ENCODE assay signal across 8 mouse cellular contexts in the genomic region with DNA sequence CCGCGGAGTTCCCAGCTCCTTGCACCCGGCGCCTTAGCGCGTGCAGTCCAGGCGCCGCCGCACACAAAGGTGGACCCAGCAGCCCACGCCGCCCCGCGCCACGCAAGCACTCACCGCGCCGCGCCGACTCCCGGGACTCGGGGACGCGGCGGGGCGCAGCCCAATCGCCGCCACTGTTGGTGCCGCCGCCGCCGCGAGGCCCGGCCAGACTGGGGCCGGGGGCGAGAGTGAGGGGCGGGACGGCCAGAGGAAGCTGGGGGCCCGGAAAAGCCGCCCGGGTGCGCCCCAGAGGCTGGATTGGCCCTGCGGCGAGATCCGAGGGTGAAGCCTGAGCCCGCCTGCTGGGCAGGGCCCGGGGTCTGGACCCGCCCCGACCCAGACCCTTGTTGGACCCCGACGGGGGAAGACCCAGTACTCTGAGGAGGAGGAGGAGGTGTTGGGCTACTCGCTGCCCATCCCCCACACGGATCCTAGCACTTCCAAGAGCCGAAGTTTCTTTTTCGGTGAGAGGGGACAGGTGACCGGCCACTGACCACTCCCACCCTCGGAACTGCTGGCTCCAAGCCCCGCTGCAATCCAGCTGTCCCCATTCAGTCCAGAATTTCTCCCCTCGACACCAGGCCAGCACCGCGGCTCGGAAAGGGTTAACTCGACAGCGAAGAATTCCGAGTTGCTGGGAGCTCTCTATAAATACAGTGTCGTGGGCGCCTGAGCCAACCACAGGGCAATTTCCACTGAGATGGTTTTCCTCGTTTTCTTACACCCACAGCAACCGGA. TPM values are rescaled to one million over a fixed set of nuclear protein-coding genes. Genes with fewer than 3 reads are reported as not detected.
DNase-seq lines count a peak whose midpoint lies in the region; ATAC-seq and TF ChIP-seq lines count a peak whose summit lies in the region.

A gene (minus strand): TSS at position 530 of the 777 bp plus-strand sequence.

- H3K27me3 ChIP-seq in Patski = no peaks in the 10 kb centered on the region
- no peaks in the 10 kb centered on the region for H3K27me3 ChIP-seq in forebrain, postnatal 0 days (ENCODE audit: insufficient read depth, low read length)
- H3K27me3 ChIP-seq in lung, embryonic 15.5 days = no peaks in the 10 kb centered on the region

- intact Hi-C loops in heart, postnatal 25 days (cut with DNase I) = no loop called here

- H3K4me2 ChIP-seq in forebrain, postnatal 0 days (ENCODE audit: low read depth) = peak within 1 kb of the TSS; percentile 90
- peak within 1 kb of the TSS; percentile 86 for H3K4me2 ChIP-seq in lung, embryonic 15.5 days

- TF ChIP-seq CTCF in Patski (IDR thresholded peaks at IDR 0.05) = no peak
- no peak for TF ChIP-seq CTCF in forebrain, postnatal 0 days (IDR thresholded peaks at IDR 0.05; ENCODE audit: low read depth)

- H3K4me1 ChIP-seq in forebrain, postnatal 0 days (ENCODE audit: insufficient read depth) = peaks cover 20% of the 10 kb centered on the region; the same call in 1 of the 2 replicates
- H3K4me1 ChIP-seq in lung, embryonic 15.5 days = peaks cover 37% of the 10 kb centered on the region

- H3K9me3 ChIP-seq in forebrain, postnatal 0 days (ENCODE audit: low read length) = no peaks in the 10 kb centered on the region
- H3K9me3 ChIP-seq in lung, embryonic 15.5 days = no peaks in the 10 kb centered on the region

- peak within 1 kb of the TSS; percentile 98 for H3K9ac ChIP-seq in forebrain, postnatal 0 days
- peak within 1 kb of the TSS; percentile 87 for H3K9ac ChIP-seq in lung, embryonic 15.5 days

- POLR2A ChIA-PET in Patski (lab: Charles Lee) = interaction anchor here (0.7 to 2.7 kb wide), 6 partner anchors 10 to 92 kb away, joined by 3 to 11 read pairs (median 4); no protein-coding TSS in a partner anchor

- under 1% methylated on average over 68 of the region's 68 CpGs for WGBS in forebrain, postnatal 0 days
- WGBS in lung, embryonic 15.5 days = under 1% methylated on average over 67 of the region's 68 CpGs

- no peaks in the 10 kb centered on the region for H3K36me3 ChIP-seq in forebrain, postnatal 0 days (ENCODE audit: insufficient read depth)
- no peaks in the 10 kb centered on the region for H3K36me3 ChIP-seq in lung, embryonic 15.5 days

- peak; percentile 49 for ATAC-seq in Patski
- peak; percentile 81 for ATAC-seq in forebrain, postnatal 0 days
- ATAC-seq in lung, embryonic 15.5 days (ENCODE audit: borderline replicate concordance, extremely low read depth, low FRiP score, low TSS enrichment) = peak; percentile 60

- no peak for DNase-seq in Patski (ENCODE audit: low read depth, low spot score)
- DNase-seq in cerebellum, adult 11-12 months = peak; percentile 76
- peak; percentile 87 for DNase-seq in forebrain, postnatal 0 days
- DNase-seq in heart, postnatal 25 days (ENCODE audit: low spot score) = peak; percentile 25
- peak; percentile 77 to 78 for DNase-seq in layer of hippocampus, postnatal 10 days (ENCODE audit: low spot score in 2 of 2)
- DNase-seq in right cerebral cortex, adult 2 months (ENCODE audit: low spot score in 2 of 2) = peak; percentile 83 to 84
- DNase-seq in T-cell, adult 2 months (ENCODE audit: low spot score) = no peak

- in situ Hi-C loops in Patski (cut with MboI; ENCODE audit: low pct_unique_long_range_greater_than_20kb) = no loop called here

- H3K4me3 ChIP-seq in forebrain, postnatal 0 days (ENCODE audit: low read depth, low read length) = peak within 1 kb of the TSS; percentile 87
- peak within 1 kb of the TSS; percentile 74 for H3K4me3 ChIP-seq in lung, embryonic 15.5 days

- CTCF ChIA-PET in Patski (lab: Charles Lee) = interaction anchor here (0.7 to 6.4 kb wide), 6 partner anchors 8 to 25 kb away, joined by 3 to 48 read pairs (median 5); a partner anchor contains a TSS

- H3K27ac ChIP-seq in forebrain, postnatal 0 days (ENCODE audit: low read depth, low read length) = peak within 1 kb of the TSS; percentile 92
- peak within 1 kb of the TSS; percentile 95 for H3K27ac ChIP-seq in lung, embryonic 15.5 days

RNA-seq across cellular contexts. Expression of the gene that starts here (rescaled TPM):
- polyA plus RNA-seq in Patski (2021) = 48.6 TPM
- total RNA-seq in forebrain, postnatal 0 days (2014; rRNA removed) = 21.1 and 26.0 TPM in 2 replicates
- polyA plus RNA-seq in forebrain, postnatal 0 days (2015; fragmentation: Nextera tagmentation; extraction: Ambion mirVana) = 23.7 and 26.2 TPM in 2 replicates
- 10 to 100 TPM; 10.9 to 12.4 TPM for total RNA-seq in heart, postnatal 25 days (2021)
- 10 to 100 TPM; 15.7 to 16.6 TPM for total RNA-seq in layer of hippocampus, postnatal 10 days (2021)
- polyA plus RNA-seq in lung, embryonic 15.5 days (2015; fragmentation: Nextera tagmentation; extraction: Ambion mirVana) = 40.0 TPM in 2 replicates

Comparison
In these comparisons a context has a peak if more than half of its experiments do, and no peak if none do; other contexts are left out.
1. DNase-seq: peak in cerebellum, adult 11-12 months (single experiment), forebrain, postnatal 0 days (single experiment), heart, postnatal 25 days (single experiment), layer of hippocampus, postnatal 10 days (2 of 2) and right cerebral cortex, adult 2 months (2 of 2); none in Patski (single experiment) and T-cell, adult 2 months (single experiment).
2. Peak in every context shown above with its lines, with median percentiles within 50 percentile points of each other: ATAC-seq.